Mouse (Mus musculus) frontal cortex, postnatal 25 days (tissue): ENCODE data around the gene Amz2.

Experiments
- DNase-seq, 2 experiments: peaks; one replicate each; pipeline ENCODE4 v3.0.0; 2022; ENCODE audit warnings: low spot score in 2 of 2

Amz2 gene

GRCm38 (mm10) chr11:109425392-109426271 lies at the start of gene Amz2:
Gene Amz2, plus strand, starts transcription at chr11:109425946.
- DNase-seq, result peak; percentile 91 to 95

- DNase-seq, result no peak
Measured at GRCm38 (mm10) chr11:109376484-109377143, 49.1 kb upstream of the Amz2 start.

GRCm38 (mm10) chr11:109377477-109377876 lies 48.3 kb upstream of the Amz2 start:
- no peak for DNase-seq

- no peak for DNase-seq
Measured at GRCm38 (mm10) chr11:109378051-109378450, 47.7 kb upstream of the Amz2 start.

GRCm38 (mm10) chr11:109380662-109381061 lies 45.1 kb upstream of the Amz2 start:
- DNase-seq, result no peak

- DNase-seq, result no peak
Measured at GRCm38 (mm10) chr11:109385296-109385695, 40.5 kb upstream of the Amz2 start.

GRCm38 (mm10) chr11:109389046-109389445 lies 36.7 kb upstream of the Amz2 start:
- no peak for DNase-seq

- DNase-seq, result no peak
Measured at GRCm38 (mm10) chr11:109391200-109391599, 34.5 kb upstream of the Amz2 start.

- no peak for DNase-seq
Measured at GRCm38 (mm10) chr11:109391760-109392159, 34.0 kb upstream of the Amz2 start.

- no peak for DNase-seq
Measured at GRCm38 (mm10) chr11:109392601-109393000, 33.1 kb upstream of the Amz2 start.

- no peak for DNase-seq
Measured at GRCm38 (mm10) chr11:109394758-109395157, 31.0 kb upstream of the Amz2 start.

GRCm38 (mm10) chr11:109395291-109395690 lies 30.5 kb upstream of the Amz2 start:
- no peak for DNase-seq

GRCm38 (mm10) chr11:109406431-109406830 lies 19.3 kb upstream of the Amz2 start:
- no peak for DNase-seq

GRCm38 (mm10) chr11:109410197-109410980 lies 15.4 kb upstream of the Amz2 start:
- no peak for DNase-seq

- no peak for DNase-seq
Measured at GRCm38 (mm10) chr11:109413617-109414016, 12.1 kb upstream of the Amz2 start, which contains the start of gene 9930022D16Rik. Gene 9930022D16Rik, plus strand, starts transcription at chr11:109413917.

GRCm38 (mm10) chr11:109414802-109415201 lies 10.9 kb upstream of the Amz2 start:
- DNase-seq, result no peak

GRCm38 (mm10) chr11:109416709-109417420 lies 8.9 kb upstream of the Amz2 start:
- DNase-seq, result no peak

- DNase-seq, result no peak
Measured at GRCm38 (mm10) chr11:109417472-109418040, 8.2 kb upstream of the Amz2 start.

- no peak for DNase-seq
Measured at GRCm38 (mm10) chr11:109419461-109419860, 6.3 kb upstream of the Amz2 start.

- no peak for DNase-seq
Measured at GRCm38 (mm10) chr11:109419961-109420566, 5.7 kb upstream of the Amz2 start.

GRCm38 (mm10) chr11:109420567-109420962 lies 5.2 kb upstream of the Amz2 start:
- no peak for DNase-seq
